Mouse (Mus musculus) right cerebral cortex, adult 18-20 months (tissue): ENCODE results near the gene Inpp4b.

Experiments used
- DNase-seq: peaks from one replicate; pipeline ENCODE4 v3.0.0; 2022; ENCODE audit warnings: mixed read lengths

The Inpp4b gene

DNA sequence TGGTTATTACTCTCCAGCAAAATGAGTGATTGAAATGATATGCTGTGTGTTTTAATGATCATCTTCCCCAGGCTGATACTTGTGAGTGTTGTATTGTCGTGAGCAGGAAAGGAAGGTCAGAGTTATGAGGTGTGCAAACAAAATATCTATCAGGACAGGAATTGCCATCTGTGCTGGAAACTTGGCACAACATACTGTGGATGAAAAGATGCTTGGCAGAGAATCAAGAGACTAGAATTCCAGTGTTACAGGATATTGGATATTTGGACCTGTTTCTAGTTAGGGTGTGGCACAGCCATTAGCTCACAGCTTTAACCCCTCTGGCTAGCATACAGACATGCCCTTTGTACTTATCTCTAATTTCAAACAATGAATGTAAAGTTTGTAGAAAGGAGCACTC is 507.6 kb downstream of the Inpp4b start:
- no peak for DNase-seq

DNA sequence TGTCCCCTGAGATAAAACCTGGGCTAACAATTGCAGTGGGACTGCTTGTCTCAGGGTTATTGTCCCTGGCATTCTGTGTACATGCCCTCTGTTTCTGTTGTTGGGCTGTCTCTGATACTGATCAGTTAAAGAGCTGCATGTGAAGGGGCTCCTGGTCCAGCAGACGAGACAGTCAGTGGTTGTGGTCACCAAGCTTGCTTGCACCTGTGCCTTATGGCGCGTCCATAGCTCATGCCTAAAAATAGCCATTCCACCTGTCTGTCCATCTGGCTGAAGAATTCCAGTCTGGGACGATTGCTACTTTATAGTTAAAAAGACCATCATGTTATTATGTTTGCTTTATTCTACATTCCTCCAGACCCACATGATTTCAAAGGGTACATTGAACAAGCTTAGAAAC is 510.8 kb downstream of the Inpp4b start:
- DNase-seq, result no peak

DNA sequence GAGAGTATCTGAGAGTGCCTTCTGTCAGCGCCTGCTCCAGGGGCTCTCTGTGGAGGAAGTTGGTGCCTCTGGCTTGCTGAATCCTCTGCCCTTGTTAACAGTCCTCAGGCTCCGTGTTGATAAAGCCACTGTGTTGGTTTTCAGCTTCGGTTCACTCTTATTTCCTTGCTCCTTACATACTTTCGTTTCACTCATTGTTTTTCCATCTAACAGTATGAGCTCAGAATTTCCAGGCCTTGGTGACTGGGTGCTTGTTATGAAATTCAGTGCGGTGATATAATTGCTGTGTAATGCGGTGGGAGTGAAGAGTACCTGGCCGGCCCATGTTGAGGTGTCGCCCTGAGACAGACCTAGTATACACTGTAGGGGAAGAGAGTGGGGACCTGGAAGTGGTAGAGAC is 512.2 kb downstream of the Inpp4b start:
- DNase-seq, result no peak

DNA sequence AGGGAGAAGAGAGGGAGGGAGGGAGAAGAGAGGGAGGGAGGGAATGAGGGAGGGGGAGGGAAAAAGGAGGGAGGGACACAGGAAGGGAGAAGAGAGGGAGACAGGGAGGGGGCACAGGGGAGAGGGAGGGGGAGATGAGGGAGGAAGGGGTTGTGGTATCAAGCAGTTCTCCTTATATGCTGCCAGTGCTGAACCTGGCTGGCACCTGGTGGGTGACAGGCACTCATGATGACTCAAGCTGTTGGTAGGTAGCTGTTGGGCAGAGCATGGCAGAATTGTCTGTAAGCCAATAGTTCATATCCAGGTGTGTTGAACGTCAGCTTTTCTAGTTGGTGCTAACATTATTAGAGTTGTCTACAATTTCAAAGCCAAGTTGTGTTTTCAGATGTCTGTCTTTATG is 512.7 kb downstream of the Inpp4b start:
- DNase-seq, result no peak

DNA sequence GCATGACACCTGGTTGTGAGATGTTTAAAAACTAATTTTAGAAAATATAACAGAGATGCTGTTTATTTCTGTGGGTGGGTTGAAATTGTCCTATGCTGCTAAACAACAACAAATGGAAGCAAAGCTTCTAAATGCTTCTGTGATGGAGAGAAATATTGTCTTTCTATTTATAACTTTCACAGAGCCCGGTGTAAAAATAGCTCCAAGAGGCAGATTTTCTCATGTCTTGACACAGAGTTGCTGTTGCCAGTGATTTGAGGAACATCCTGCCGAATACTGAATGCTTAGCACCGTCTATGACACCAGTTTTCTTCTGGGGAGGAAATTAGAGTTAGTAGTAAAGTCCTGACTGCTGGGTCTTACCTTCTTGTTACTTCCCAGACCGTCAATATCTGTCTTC is 513.8 kb downstream of the Inpp4b start:
- DNase-seq, result no peak

DNA sequence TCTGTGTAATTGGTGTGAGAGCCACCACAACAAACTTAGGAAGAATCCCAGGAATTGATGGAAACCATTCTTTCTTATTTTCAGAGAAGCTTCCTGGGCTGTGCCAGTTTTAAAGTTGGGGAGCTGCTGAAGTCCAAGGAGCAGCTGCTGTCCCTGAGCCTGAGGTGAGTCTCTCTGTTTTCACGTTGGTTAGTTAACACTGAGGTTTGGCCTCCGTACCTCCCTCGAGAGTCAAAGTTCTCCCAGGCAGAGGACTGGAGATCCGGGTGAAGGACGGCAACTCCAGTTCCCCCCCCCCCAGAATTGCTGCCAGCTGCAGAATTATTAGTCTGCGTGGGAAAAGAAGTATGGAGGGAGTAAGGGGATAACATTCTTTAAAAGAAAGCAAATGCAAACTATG is 514.3 kb downstream of the Inpp4b start:
- DNase-seq, result no peak

DNA sequence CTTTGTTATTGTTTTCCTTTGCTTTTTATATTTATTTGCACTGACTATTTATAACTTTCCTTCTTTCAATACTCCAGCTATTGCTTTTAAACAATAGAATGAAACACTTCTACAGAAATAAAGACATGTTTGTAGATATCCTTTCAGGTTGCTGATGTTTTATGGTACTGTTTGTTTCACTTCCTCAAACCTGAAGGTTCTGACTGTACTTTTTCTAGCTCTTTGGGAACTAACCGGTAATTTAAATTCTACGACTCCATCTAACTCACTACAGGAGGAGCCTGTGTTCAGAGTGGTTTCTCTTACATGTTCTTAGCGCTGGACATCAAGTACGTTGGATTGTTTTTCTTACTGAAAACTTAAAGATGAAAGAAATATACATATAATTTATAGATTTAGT is 516.0 kb downstream of the Inpp4b start:
- no peak for DNase-seq

DNA sequence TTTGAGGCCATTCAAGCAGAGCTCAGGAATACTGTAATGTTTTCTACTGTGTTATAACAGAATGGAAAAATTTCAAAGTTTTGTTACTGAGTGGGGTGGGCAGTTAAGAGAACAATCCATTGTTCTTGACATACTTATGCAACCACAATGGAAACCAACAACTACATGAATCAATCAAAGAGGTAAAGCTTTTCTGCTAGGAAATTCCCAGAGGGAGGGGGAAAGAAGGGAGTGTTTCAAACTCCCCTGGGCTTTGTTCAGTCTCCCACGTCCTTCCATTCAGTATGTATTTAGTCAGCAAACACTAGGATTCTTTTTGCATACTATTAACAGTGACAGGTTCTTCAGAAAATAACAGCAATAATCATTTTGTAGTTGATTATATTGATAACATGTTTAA is 517.4 kb downstream of the Inpp4b start:
- DNase-seq, result no peak

DNA sequence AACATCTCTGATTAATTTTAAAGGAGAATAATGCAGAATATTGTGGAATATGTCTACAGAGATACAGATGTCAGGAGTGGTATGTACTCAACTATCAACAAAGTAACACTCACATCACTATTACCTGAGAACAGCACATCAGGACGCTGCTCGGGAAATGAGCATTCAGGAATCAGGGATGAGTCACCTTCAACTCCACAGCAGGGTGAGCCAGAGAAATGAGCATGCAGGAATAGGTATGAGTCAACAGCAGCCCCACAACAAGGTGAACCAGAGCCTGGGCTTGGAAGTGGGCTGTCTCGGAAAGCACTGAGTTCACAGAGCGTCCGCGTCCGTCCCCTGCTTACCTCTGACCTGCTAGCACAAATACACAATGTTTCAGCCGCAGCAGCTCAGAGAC is 519.0 kb downstream of the Inpp4b start:
- peak; percentile 7 for DNase-seq

DNA sequence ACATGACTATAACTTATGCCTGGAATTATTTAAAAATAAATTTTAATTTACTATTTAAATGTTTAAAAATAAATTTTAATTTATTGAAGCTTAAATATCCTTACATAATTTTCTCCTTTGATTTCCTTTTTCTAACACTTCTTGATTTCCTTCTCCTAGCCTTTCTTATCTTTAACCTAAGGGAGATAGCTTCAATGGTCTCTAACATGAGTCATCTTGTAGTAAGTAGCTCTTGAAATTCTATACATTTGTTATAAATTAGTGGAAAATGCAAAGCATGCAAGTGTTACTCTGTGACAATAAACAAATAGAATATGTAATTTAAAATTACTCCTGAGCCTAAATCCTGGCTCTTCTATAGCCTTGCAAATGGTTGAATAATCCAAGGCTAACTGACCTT is 520.4 kb downstream of the Inpp4b start:
- no peak for DNase-seq

DNA sequence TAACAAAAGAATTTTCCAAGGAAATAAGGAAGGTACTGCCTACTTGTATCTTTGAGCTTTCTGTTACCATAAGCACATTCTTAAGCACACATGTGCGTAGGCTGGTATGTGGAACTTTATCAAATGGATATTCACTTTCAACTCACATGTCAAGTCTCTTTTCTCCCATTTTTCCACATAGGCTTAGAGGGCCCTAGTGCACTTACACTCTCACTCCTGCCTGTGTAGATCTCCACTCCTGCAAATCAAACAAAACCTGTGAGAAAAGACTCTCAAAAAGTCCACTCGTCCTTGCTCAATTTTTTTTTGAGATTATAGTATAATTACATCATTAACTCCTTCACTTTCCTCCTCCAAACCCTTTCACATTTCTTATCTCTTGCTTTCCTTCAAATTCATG is 522.0 kb downstream of the Inpp4b start:
- DNase-seq, result no peak

DNA sequence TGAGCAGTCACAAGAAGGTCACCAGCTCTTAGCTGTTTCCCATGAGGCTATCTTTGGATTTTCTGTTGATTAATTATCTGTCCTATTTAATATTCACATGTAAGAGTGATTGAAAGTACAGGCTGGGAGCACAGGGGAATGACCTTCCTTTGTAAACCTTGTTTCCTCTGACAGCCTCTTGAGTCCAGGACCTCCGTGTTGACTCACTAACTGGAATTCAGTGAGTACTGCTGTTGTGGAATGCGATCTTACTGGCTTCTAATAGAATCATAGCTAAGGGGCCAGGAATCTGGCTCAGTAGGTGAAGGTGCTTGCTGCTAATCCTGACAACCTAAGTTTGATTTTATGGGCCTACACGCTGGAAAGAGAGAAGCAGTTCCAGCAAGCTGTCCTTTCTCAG is 523.3 kb downstream of the Inpp4b start:
- no peak for DNase-seq

DNA sequence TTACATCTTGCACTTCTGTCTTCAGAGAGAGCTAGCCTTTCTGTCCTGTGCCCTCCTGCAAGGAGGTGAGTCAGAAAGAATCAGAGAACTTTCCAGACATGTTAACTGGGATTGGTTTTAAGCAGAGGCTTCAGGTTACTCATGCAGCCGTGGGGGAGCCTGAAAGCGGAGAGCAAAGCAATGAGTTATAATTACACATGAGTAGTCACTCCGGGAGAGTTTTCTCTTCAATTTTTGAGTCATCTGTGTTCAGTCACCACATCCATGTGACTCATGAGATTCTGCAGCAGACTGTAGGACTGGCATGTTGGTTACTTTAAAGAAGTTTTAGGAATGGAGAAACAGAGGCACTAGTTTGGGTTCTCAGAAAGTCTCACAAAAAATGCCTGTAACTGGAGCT is 524.7 kb downstream of the Inpp4b start:
- peak; percentile 53 for DNase-seq

DNA sequence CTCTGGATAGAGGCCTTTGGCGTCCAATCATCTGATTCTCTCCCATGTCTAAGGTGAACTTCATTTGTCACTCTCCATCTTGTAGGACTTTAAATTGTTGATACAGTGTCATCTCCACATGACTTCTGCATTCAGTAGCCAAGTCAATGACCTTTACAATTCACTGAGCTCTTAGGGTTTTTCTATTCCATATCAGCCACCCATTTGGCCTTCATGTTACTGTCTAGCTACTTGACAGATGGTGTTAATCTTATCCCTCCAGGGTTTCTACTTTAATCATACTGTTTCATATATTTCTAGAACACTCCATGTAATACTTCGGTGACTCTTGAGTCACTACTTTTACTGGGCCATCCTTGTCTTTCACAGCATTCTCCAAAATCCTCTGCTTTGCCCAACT is 528.1 kb downstream of the Inpp4b start:
- DNase-seq, result no peak

DNA sequence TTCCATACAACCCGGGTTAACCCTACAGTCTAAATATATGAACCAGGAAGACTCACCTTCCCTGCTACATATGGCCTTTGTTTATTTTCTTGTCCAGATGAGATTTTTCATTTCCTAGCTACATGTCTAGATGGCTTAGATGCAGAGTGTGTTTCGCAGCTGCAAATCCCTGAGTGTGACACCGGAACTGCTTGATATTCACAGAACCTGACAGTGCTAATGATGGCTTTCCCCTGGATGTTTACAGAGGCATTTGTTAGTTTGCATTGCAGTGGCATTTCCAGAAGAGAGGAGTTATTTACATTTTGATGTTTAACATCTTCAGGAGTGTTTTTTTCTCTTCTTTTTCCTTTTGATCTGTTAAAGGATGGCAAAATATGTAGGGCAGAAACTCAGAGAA is 537.7 kb downstream of the Inpp4b start:
- no peak for DNase-seq

DNA sequence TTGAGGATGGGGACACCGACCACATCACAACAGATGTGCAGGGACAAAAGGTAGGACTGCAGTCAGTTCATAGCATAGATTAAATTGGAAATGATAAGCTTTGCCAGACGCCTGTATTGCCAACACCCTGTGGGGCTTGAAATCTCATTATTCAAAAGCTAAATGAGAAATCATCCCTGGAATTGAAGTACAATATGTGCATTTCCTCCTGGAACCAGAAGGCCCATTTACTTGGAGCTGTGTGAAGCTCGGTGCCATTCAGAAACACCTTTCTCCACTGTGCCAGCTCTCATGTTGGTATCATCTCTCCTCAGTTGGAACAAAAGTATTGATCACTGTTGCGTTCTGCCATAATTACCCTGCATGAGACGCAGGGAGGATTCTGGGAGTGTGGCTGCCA is 541.8 kb downstream of the Inpp4b start:
- no peak for DNase-seq

DNA sequence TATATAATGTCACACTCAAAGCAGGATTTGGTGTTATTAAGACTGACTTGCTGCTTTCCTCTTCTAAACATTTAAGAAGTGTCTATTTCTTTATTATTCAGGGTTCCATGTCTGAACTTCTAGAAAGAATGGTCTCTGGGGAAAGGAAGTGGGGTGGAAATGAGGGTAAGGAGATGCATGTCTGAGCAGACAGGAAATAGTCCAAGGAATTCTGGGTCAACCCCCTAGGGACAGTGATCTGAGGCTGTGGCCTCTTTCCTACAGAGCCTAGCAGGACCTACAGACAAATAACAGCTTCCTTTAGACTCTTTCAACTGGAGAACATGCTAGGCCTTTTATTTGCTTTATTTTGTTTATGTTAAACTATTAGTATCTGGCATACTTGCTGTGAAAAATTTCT is 546.5 kb downstream of the Inpp4b start:
- no peak for DNase-seq

DNA sequence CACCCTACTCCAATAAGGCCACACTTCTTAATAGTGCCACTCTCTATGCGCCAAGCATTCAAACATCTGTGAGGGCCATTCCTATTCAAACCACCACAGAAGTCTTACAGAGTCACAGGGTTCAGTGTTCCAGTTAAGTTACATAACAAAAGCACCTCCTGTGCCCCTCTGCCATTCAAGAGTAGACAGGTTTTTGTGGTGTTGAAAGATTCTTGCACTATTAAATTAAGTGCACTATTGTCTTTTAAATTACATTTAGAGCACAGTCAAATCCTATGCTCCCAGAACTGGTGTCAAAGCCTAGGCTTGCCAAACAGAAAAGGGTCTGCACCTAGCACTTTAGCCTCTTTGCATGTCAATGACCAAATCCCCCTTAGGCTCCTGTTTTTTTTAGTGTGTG is 550.9 kb downstream of the Inpp4b start:
- no peak for DNase-seq

DNA sequence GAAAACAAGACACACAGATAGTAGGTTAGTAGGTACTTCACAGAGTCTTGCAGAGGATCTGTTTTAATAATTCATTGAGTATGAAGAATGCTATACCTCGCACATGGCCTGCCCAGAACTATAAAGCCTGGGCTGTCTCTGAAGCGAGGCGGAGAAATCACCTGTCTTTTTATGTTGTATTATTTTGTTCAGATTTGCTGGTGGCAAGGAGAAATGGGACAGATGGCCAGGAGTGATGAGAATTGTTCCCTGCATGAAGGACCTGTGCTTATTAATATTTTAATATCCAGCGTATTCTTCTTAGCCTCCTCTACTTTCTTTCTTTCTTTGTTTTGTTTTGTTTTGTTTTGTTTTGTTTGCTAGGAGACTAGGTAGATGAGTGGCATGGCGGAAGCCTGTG is 604.5 kb downstream of the Inpp4b start:
- no peak for DNase-seq

DNA sequence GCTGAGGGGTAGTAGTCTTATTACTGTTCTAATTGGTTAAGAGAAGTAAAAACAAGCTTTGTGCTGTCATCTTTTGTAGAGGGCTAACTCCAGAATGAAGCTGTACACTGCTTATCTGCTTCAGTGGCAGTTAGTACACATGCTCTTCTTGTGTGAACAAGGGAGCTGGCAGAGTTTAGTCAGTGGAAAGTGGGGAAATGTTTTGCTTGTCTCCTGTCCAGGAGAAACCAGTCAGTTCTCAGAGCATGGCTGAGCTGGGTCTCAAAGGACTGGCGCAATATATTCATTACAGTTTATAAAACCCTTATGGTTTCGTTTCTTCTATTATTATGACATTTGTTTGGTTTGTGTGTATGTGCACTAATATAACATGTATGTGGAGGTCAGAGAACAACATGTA is 610.7 kb downstream of the Inpp4b start:
- DNase-seq, result no peak

DNA sequence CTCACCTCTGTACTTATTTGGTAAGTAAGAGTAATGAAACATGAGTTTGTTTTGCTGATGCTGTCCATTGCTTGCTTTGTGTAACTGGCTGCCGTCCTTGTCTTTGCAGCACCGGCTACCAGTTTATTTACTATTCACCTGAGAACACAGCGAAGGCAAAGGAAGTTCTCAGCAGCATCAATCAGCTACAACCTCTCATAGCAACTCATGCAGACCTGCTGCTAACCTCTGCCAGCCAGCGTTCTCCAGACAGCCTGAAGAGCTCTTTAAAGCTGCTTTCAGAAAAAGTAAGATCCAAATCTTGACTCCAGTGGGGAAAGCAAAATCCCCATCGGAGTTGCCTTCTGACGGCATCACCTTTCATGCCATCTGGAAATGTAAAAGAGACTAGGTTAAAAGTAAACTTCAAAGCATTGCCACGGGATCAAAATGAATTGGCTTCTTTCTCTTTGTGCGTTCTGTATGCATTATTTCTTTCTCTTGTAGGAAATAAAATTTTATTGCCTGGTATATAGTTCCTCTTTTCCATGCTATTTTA is 642.8 kb downstream of the Inpp4b start:
- no peak for DNase-seq

DNA sequence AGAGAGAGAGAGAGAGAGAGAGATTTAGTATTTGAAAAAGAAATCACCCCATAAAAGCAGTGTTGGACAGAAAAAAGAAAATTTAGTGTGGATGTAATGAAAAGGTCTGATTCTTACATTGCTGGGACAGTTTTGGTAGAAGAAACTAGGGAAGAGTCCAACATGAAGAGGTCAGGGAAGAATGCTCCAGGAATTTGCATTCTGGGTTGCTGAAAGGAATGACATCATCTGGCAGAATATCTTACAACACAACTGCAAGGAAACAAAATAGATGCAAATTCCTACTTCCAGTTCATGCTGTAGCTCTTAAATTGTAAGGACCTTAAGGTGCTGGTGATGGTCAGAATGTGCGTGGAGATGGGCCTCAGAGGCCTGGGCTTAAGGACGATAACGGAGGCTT is 650.6 kb downstream of the Inpp4b start:
- DNase-seq, result no peak

DNA sequence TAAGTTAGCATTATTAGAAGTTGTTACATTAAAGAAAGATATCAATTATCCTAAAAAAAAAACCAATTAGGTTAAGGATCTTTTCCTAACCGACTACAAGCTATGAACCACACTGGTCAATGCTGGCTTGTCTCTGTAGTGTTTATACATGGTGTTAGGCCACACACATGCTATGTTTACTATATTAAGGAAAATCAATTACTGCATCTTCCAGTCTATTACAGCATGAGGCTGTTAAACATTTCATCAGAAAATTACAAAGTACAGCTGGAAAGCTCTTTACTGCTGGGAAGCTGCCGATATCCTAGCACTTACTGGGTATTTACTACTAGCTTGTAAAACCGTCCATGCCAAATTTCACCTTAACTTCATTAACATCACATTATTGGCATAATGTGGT is 653.9 kb downstream of the Inpp4b start:
- no peak for DNase-seq

DNA sequence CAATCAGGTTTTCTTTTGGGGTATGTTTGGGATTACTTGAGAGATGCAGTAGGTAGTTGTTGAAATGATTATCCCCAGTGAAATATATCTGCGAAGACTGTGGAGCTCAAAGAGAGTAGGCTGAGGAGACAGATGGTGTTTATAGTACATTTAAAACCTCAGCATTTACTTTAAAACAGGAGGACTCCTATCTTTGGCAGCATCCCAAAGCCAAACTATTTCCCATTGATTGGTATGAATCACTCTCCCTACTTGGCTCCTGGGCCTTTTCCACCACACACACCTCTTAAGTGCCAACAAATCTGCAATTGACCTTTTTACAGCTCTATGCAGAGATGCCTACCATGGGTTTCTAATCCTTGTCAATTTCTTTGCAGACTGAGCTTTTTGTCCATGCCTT is 654.5 kb downstream of the Inpp4b start:
- peak; percentile 44 for DNase-seq

DNA sequence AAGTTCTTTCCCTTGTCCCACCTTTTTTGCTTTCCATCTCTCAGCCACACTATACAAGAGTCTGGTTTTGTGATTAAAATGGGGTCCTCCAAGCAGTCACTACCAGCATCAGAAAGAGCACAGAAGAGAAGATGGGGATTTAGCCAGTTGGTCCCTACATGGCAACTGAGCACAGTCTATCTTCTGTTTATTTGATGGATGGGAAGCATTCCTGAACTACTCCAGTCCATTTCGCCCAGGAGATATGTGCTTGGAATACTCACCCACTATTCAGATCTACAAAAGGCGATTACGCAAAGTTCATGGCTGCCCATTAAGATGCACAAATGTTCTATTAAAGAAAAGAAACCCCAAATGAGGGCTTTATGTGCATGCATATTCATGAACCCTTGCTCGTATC is 661.8 kb downstream of the Inpp4b start:
- DNase-seq, result no peak

DNA sequence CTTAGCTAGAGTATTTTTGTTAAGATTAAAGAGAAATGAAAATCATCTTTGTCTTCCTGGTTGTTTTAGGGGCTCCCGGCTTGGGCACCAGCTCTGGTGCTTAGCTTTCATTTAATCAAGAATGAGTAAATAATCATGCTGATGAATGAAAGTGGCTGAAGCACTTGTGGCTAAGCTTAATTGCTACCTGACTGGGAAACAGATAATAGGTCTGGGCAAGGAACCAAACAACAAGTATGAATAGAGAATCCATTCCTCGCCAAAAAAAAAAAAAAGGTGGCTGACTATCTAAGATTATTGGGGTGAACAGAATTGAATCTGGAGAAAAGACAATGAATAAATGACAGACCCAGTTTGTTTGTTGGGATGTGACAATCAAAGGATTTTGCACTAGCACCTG is 663.1 kb downstream of the Inpp4b start:
- no peak for DNase-seq
